Mouse (Mus musculus) hindbrain, embryonic 11.5 days (tissue): ENCODE measurements around the gene Ssbp4. TPM values are rescaled to one million over a fixed set of nuclear protein-coding genes. Genes with fewer than 3 reads are reported as not detected.

ENCODE experiments used
- ATAC-seq: fragments of 200-750 bp; cut with Nextera tagmentation; 2 replicates; pipeline ENCODE4 v1.8.0; 2017; ENCODE audit warnings: mild to moderate bottlenecking, moderate TSS enrichment, moderate library complexity; ENCODE audit not compliant: low FRiP score
- DNase-seq: peaks from one replicate; pipeline ENCODE4 v3.0.0-alpha.2; 2015; ENCODE audit warnings: low spot score
- H3K27ac ChIP-seq: fragments of 300-500 bp; sonication (generic); 2 replicates; pipeline ENCODE4 v1.5.1; 2014; ENCODE audit warnings: mild to moderate bottlenecking, low read depth, low read length
- H3K27me3 ChIP-seq: fragments of 300-500 bp; sonication (generic); 2 replicates; pipeline ENCODE4 v1.6.1; 2014; ENCODE audit warnings: mild to moderate bottlenecking, low read length, moderate library complexity, mixed read lengths; ENCODE audit not compliant: control insufficient read depth, insufficient read depth
- H3K36me3 ChIP-seq: fragments of 300-500 bp; sonication (generic); 2 replicates; pipeline ENCODE4 v1.6.1; 2014; ENCODE audit warnings: mild to moderate bottlenecking, low read length, moderate library complexity, mixed read lengths; ENCODE audit not compliant: control insufficient read depth, insufficient read depth
- H3K4me1 ChIP-seq: fragments of 300-500 bp; sonication (generic); replicated peaks from 2 replicates; pipeline ENCODE4 v1.6.1; 2014; ENCODE audit warnings: low read length, mixed read lengths; ENCODE audit not compliant: control insufficient read depth, insufficient read depth
- H3K4me2 ChIP-seq: fragments of 300-500 bp; sonication (generic); replicated peaks from 2 replicates; pipeline ENCODE4 v1.6.1; 2014; ENCODE audit warnings: mild to moderate bottlenecking, low read depth, low read length
- H3K4me3 ChIP-seq: fragments of 300-500 bp; sonication (generic); 2 replicates; pipeline ENCODE4 v1.5.1; 2014; ENCODE audit warnings: low read depth, low read length
- H3K9ac ChIP-seq: fragments of 300-500 bp; sonication (generic); 2 replicates; pipeline ENCODE4 v1.6.1; 2014; ENCODE audit warnings: low read depth, low read length
- H3K9me3 ChIP-seq: fragments of 300-500 bp; sonication (generic); 2 replicates; pipeline ENCODE4 v1.6.1; 2016; ENCODE audit warnings: low read length; ENCODE audit not compliant: control insufficient read depth
- WGBS: fragments of 180-500 bp; shearing (Covaris S2); extraction: QIAGEN DNeasy Blood & Tissue Kit; methylation state at CpG from one replicate; pipeline ENCODE4 v1.1.7; 2014; 5-methylcytosine and 5-hydroxymethylcytosine counted together
- polyA plus RNA-seq: library from polyadenylated mRNA; unstranded; fragments of >200 nt; fragmentation: Nextera tagmentation; extraction: Ambion mirVana; gene quantifications from 2 replicates; pipeline ENCODE4 v1.2.1, GENCODE M21; 2014

The Ssbp4 gene
- polyA plus RNA-seq, 1 experiment from 2014 or later = 126 TPM

DNA sequence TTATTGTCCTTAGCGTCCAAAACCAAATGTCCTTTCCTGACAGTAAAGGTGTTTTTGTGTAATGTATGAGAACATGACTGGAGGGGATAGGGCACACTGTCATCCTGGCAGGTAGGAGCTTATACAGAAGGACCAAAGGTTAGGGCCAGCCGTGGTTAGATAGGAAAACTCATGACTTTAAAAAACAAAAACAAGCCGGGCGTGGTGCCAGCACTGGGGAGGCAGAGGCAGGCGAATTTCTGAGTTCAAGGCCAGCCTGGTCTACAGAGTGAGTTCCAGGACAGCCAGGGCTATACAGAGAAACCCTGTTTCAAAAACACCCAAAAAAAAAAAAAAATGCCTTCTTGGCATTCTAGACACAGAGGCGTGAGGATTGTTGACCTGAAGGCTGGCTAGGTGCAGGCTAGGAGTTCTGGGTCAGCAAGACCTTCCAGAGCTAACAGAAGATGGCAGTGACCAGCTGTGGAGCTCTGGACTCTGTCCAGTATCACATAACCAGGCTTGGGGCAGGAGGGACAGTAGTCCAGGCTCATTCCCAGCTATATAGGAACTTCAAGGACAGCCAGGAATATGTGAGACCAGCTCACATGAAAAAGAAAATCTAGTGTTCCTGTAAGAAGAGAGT is 44.8 kb downstream of the Ssbp4 start:
- Histone ChIP-seq H3K27ac (no peak overlapping the region), H3K36me3 (no peaks in the 10 kb centered on the region), H3K4me3 (no peak overlapping the region), H3K9ac (no peak overlapping the region), H3K27me3 (no peaks in the 10 kb centered on the region), H3K4me1 (no peaks in the 10 kb centered on the region), H3K4me2 (no peak overlapping the region), H3K9me3 (no peaks in the 10 kb centered on the region)
- ATAC-seq (no peak), DNase-seq (no peak)
- 92% methylated on average over 6 of the region's 6 CpGs for WGBS

GRCm38 (mm10) chr8:70562802-70563201 is 45.9 kb downstream of the Ssbp4 start:
- Histone ChIP-seq H3K27ac (no peak overlapping the region), H3K27me3 (no peaks in the 10 kb centered on the region), H3K4me3 (no peak overlapping the region), H3K36me3 (no peaks in the 10 kb centered on the region), H3K4me2 (no peak overlapping the region), H3K9ac (no peak overlapping the region), H3K4me1 (no peaks in the 10 kb centered on the region), H3K9me3 (no peaks in the 10 kb centered on the region)
- 76% methylated on average over 3 of the region's 3 CpGs for WGBS
- DNase-seq (no peak), ATAC-seq (no peak)

GRCm38 (mm10) chr8:70561809-70562535 is 46.7 kb downstream of the Ssbp4 start:
- no peak overlapping the region for H3K27ac ChIP-seq
- no peaks in the 10 kb centered on the region for H3K9me3 ChIP-seq
- no peak overlapping the region for H3K4me2 ChIP-seq
- 78% methylated on average over 7 of the region's 7 CpGs for WGBS
- ATAC-seq (no peak), DNase-seq (no peak)
- H3K4me3 ChIP-seq = no peak overlapping the region
- no peaks in the 10 kb centered on the region for H3K27me3 ChIP-seq
- no peak overlapping the region for H3K9ac ChIP-seq
- H3K4me1 ChIP-seq = no peaks in the 10 kb centered on the region
- H3K36me3 ChIP-seq = no peaks in the 10 kb centered on the region

DNA sequence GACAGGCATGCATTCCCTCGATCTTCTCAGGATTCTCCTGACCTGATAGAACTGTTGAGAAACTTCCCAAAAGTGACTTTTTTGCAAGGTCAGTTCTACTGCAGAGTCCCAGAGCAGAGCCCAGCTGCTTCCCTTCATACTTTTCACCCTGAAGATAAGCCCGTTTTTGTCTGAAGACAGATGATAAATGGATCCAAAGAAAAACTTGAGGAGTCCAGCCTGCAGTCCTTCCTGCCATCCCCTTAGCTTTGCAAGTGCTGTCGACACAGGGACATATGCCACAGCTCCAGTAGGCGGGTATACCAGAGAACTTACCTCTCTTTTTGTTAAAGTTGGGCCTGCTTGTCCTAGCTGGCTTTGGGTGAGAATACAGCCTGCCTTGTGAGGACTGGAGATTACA is 47.3 kb downstream of the Ssbp4 start:
- H3K27me3 ChIP-seq = no peaks in the 10 kb centered on the region
- no peaks in the 10 kb centered on the region for H3K4me1 ChIP-seq
- H3K9me3 ChIP-seq = no peaks in the 10 kb centered on the region
- no peak overlapping the region for H3K4me3 ChIP-seq
- no peak overlapping the region for H3K27ac ChIP-seq
- no peaks in the 10 kb centered on the region for H3K36me3 ChIP-seq
- DNase-seq = no peak
- H3K4me2 ChIP-seq = no peak overlapping the region
- H3K9ac ChIP-seq = no peak overlapping the region
- ATAC-seq = no peak
- WGBS = 66% methylated on average over 4 of the region's 4 CpGs

DNA sequence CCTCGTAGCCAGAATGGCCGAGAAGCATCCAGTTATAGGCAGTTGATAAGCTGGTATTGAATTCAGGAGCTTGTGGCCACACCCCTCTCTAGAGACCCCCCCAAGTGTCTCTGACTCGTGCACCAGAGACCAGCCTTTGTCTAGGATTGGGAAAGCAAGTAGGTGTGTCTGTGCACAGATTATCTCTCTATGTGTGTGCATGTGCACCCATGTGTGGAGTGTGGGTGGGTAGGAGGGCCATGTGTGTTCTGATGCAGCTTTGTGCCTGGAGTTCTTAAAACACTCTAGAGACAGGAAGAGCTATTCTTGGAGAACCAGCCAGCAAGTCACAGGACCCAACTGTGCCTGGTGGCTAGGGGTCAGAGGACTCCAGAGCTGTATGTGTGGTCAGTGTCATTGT is 48.1 kb downstream of the Ssbp4 start:
- WGBS = 78% methylated on average over 3 of the region's 3 CpGs
- no peak overlapping the region for H3K4me3 ChIP-seq
- DNase-seq (no peak), ATAC-seq (no peak)
- no peaks in the 10 kb centered on the region for H3K36me3 ChIP-seq
- H3K9me3 ChIP-seq = no peaks in the 10 kb centered on the region
- H3K4me1 ChIP-seq = no peaks in the 10 kb centered on the region
- no peak overlapping the region for H3K9ac ChIP-seq
- no peaks in the 10 kb centered on the region for H3K27me3 ChIP-seq
- no peak overlapping the region for H3K4me2 ChIP-seq
- H3K27ac ChIP-seq = no peak overlapping the region

GRCm38 (mm10) chr8:70560096-70560495 is 48.6 kb downstream of the Ssbp4 start:
- WGBS = 83% methylated on average over 2 of the region's 2 CpGs
- Histone ChIP-seq H3K27me3 (no peaks in the 10 kb centered on the region), H3K4me3 (no peak overlapping the region), H3K36me3 (no peaks in the 10 kb centered on the region), H3K27ac (no peak overlapping the region), H3K4me2 (no peak overlapping the region), H3K9me3 (no peaks in the 10 kb centered on the region), H3K9ac (no peak overlapping the region), H3K4me1 (no peaks in the 10 kb centered on the region)
- DNase-seq (no peak), ATAC-seq (no peak)

- Histone ChIP-seq H3K9me3 (no peaks in the 10 kb centered on the region), H3K36me3 (no peaks in the 10 kb centered on the region), H3K4me3 (no peak overlapping the region), H3K4me2 (no peak overlapping the region), H3K27me3 (no peaks in the 10 kb centered on the region), H3K27ac (no peak overlapping the region), H3K9ac (no peak overlapping the region), H3K4me1 (no peaks in the 10 kb centered on the region)
- DNase-seq = no peak
- no peak for ATAC-seq
- WGBS = 81% methylated on average over 3 of the region's 3 CpGs
These were observed 49.7 kb downstream of the Ssbp4 start for GRCm38 (mm10) chr8:70558983-70559382.

GRCm38 (mm10) chr8:70558334-70558733 is 50.3 kb downstream of the Ssbp4 start:
- Histone ChIP-seq H3K27ac (no peak overlapping the region), H3K4me3 (no peak overlapping the region), H3K36me3 (no peaks in the 10 kb centered on the region), H3K4me1 (no peaks in the 10 kb centered on the region), H3K4me2 (no peak overlapping the region), H3K9me3 (no peaks in the 10 kb centered on the region), H3K27me3 (no peaks in the 10 kb centered on the region), H3K9ac (no peak overlapping the region)
- ATAC-seq (no peak), DNase-seq (no peak)
- WGBS = 72% methylated on average over 4 of the region's 4 CpGs

DNA sequence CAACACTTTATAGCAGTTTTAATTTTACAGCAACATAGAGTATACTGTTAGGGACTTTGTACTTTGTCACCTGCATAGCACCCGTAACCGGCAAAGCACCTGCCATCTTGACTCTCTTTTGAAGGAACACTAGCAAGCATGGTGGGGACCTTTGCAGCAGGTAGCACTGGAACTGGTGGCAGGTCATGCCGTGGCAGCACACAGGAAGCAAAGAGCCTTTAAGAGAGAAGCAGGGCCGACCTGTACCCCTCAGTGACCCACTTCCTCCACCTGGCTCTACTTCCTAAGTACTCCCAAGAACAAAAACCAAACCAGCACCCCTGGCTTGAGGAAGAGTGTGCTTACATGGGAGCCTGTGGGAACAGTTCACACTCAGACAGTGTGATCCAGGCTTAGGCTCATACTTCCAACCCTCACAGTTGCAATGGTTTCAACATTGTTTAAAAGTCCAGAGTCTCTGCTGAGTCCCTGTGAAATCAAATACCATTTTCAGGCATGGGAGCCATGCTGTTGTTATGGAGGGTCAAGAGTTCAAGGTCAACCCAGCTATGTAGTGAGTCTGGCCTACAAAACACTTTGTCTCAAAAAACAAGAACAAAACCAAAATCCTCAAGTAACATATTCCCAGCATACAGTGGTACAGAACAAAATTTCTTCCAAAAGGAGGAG is 53.5 kb downstream of the Ssbp4 start:
- Histone ChIP-seq H3K27me3 (no peaks in the 10 kb centered on the region), H3K4me3 (no peak overlapping the region), H3K4me2 (no peak overlapping the region), H3K9me3 (no peaks in the 10 kb centered on the region), H3K27ac (no peak overlapping the region), H3K4me1 (no peaks in the 10 kb centered on the region), H3K9ac (no peak overlapping the region), H3K36me3 (no peaks in the 10 kb centered on the region)
- WGBS = 93% methylated on average over 4 of the region's 4 CpGs
- no peak for DNase-seq
- no peak for ATAC-seq
